Mouse (Mus musculus) cerebellum, postnatal 36 days (tissue): ENCODE measurements around the gene Gm6793.

Experiments
- DNase-seq, 2 experiments: peaks; one replicate each; pipeline ENCODE4 v3.0.0; 2021 to 2022; ENCODE audit warnings: mixed read lengths in 2 of 2

Gm6793 gene

DNA sequence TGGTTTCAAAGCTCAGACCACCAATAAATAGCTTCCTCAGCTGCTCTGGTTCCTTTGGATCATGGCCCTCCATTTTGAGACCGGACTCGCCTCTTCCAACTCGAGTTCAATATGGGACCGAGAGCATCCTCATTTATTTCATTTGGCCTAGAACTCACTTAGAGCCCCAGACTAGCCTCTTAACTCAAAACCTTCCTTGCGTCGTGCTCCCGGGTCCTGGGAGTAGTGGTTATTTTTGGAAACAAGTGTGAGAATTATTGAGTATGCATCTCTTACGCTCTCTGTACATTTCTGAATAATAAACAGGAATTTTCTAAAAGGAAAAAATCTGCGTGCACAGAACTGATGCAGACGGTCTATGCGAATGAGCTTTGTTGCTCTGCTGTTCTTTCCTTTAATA is at the start of gene Gm6793:
Gm6793 (minus strand) TSS at position 101 of the 400 bp plus-strand sequence.
- no peak for DNase-seq

GRCm38 (mm10) chr8:112061372-112061771 is 46.5 kb upstream of the Gm6793 start:
- peak in 1 of 2 experiments; percentile 43 for DNase-seq

DNA sequence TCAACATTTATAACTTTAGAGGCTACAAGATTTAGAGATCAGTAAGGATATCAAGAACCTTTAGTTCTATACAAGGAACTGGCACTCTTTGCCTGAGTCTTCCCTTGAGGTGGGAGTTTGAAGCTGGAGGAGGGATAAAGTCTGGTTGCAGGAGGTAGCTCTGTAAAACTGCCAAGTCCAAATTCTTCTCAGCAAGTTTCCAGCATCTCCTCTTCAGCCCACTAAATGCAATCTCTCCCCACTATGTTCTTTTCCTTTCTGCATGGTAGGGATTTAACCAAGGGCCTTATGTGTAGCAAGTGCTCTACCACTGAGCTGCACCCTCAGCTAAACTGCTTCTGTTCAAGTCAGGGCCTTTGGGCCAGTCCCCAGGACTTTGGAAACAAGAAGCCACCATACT is 39.6 kb upstream of the Gm6793 start:
- no peak for DNase-seq

DNA sequence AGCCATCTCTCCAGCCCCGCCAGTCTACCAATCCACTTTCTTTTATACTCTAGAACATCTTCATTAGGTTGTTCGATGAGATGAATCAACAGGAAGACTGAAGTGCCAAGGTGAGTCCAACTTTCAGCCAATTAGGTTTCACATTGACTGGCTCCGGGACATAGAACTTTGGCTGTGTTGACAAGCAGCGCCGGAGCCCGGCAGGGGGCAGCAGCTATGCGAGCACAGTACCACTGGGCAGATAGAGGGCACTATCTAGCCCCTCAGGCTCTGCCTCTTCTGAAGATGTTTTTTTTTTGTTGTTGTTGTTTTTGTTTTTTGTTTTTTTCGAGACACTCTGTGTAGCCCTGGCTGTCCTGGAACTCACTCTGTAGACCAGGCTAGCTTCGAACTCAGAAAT is 36.7 kb upstream of the Gm6793 start:
- DNase-seq: no peak

GRCm38 (mm10) chr8:112049984-112050383 is 35.1 kb upstream of the Gm6793 start:
- no peak for DNase-seq

GRCm38 (mm10) chr8:112048293-112048692 is 33.5 kb upstream of the Gm6793 start:
- DNase-seq: no peak

GRCm38 (mm10) chr8:112045896-112046295 is 31.1 kb upstream of the Gm6793 start:
- peak; percentile 83 to 91 for DNase-seq

DNA sequence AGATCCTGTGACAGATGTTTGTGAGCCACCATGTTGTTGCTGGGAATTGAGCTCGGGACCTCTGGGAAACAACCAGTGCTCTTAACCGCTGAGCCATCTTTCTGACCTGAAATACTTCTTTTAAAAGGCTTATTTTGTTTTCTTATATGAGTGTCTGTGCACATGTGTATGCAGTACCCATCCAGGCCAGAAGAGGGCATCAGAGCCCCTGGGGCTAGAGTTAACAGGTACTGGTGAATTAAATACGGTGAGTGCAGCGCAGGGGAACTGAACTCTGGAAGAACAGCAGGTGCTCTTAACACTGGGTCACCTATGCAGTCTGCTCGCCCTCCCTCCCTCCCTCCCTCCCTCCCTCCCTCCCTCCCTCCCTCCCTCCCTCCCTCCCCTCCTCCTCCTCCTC is 30.3 kb upstream of the Gm6793 start:
- no peak for DNase-seq

GRCm38 (mm10) chr8:112037521-112037920 is 22.7 kb upstream of the Gm6793 start:
- DNase-seq: no peak

DNA sequence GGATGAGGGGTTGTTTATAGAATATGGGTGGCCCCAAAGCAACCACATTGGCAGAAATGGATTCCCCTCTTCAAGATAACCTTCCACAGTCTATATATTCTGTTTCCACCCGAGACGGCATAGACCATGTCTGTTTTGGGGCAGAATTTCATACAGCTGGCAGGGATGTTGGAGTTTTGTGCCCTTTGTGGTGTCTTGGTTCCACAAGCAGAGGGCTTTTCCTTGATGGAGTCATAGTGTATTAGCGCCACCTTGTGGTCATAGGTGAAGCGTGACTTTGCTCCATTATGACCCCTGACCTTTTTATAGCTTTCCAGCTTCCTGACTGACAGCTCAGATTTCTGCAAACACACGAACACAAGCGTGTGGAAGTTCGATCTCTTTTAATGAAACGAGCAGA is 19.8 kb upstream of the Gm6793 start:
- DNase-seq: peak; percentile 9 to 38

DNA sequence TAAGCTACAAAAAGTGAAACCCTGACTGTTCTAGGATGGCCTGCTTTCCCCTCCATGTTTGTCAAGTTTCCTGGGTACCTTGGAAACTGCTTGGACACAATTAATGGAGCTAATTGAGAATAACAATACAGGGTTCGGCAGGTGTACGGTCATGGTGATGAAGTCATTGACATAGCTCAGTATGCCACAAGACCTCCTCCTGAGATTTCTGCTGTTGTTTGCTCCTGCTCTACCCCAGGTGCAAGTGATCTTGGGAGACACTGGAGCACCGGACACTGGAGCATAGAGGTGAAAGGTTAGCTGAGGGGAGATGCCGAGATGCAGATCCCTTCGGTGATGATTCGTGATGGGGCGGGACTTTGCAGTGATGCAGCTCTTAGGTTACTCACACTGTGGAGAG is 18.2 kb upstream of the Gm6793 start:
- no peak for DNase-seq

- DNase-seq: no peak
Measured at GRCm38 (mm10) chr8:112030663-112031062, 15.8 kb upstream of the Gm6793 start.

DNA sequence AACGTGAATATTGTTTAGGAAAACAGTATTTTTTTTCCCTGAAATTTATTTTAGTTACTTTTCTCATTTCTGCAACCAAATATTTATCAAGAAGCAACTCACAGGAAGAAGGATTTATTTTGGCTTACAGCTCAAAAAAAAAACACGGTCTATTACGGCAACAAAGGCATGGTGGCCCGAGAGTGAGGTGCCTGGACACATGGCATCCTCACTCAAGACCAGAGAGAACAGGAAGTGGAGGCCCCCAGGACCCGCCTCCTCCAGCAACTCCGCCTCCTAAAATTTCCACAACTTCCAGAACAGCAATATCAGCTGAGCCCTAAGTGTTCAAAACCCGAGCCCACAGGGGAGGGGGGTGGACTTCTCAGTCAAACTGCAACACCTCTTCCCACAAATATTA is 14.6 kb upstream of the Gm6793 start:
- no peak for DNase-seq

- peak; percentile 43 to 45 for DNase-seq
Measured at GRCm38 (mm10) chr8:112011816-112012242, 3.0 kb downstream of the Gm6793 start.

DNA sequence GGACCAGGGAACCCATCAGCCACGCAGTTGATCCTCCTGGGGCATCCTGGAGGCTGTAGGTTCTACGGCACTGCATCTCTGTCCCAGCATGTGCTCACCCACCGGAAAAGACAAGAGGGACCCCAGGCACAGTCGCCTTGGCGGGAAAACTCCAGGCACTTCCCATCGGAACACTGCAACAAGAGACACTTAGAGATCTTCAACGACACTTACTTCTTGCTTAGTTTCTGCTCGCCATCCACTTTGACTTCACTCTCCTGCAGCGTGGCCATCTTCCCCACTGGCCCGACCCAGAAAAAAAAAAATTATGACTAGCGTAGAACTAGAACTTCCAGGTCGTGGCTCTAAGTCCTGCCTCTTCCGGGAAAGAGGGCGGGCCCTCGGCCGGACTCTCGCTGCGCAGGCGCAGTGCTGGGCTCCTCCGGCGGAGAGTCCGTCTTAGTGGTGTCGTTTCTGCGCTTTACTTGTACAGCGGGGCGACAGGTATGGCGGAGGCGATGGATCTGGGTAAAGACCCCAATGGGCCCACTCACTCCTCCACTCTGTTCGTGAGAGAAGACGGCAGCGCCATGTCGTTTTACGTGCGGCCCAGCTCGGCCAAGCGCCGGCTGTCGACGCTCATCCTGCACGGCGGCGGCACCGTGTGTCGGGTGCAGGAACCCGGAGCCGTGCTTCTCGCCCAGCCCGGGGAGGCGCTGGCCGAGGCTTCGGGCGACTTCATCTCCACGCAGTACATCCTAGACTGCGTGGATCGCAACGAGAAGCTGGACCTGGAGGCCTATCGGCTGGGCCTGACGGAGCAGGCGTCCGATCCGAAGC is 3.6 kb downstream of the Gm6793 start, which contains the start of the genes Kars and Terf2ip:
Kars (minus strand) TSS at position 327 of the 819 bp plus-strand sequence.
Terf2ip (plus strand) TSS at position 402 of the 819 bp plus-strand sequence.
- peak; percentile 90 to 94 for DNase-seq

- DNase-seq: no peak
Measured at GRCm38 (mm10) chr8:112009558-112009957, 5.3 kb downstream of the Gm6793 start.

- no peak for DNase-seq
Measured at GRCm38 (mm10) chr8:112007669-112008068, 7.2 kb downstream of the Gm6793 start.

GRCm38 (mm10) chr8:112005601-112006000 is 9.2 kb downstream of the Gm6793 start:
- no peak for DNase-seq

GRCm38 (mm10) chr8:112004754-112005153 is 10.1 kb downstream of the Gm6793 start:
- DNase-seq: no peak

- DNase-seq: no peak
Measured at GRCm38 (mm10) chr8:111992703-111993039, 22.2 kb downstream of the Gm6793 start.

GRCm38 (mm10) chr8:111992013-111992702 is 22.7 kb downstream of the Gm6793 start, which contains the start of gene Adat1:
Gene Adat1, minus strand, starts transcription at chr8:111992302.
- DNase-seq: peak; percentile 87

GRCm38 (mm10) chr8:111991278-111991677 is 23.6 kb downstream of the Gm6793 start:
- DNase-seq: no peak

DNA sequence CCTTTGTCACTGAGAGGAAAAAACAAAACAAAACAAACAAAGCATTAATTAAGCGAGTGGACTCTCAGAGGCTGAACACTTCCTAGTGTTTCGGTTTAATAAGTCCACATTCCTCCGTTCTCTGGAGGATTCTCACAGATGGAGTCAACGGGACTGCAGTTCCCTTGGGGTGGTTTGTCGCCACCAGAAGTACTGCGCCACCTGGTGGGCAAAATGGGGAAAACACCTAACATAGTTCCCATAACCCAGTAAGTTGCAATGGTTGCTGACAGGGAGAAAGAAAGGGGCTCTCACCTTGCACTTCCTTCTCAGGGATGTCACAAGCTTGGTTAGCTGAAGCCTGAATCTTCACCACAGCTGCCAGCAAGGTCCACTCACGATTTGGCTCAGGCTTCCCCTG is 24.9 kb downstream of the Gm6793 start:
- peak; percentile 84 to 87 for DNase-seq

DNA sequence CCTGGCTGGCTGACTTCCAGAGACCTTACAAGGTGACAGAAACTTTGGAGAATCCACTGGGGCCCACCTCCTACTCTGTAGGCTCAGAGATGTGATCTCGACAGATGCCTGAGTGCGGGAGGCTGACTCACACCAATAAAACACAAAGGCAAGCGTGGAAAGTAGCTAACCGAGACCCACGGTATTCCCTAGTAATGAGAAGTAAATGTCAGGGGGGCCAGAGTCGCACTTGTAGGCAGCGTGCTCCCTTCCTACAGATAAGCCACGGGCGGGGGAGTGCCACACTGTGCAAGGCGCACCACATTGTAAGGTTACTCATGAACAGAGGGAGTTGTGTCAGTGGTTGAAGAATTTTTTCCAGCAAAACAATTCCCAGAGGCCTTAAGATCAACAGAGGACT is 30.3 kb downstream of the Gm6793 start:
- no peak for DNase-seq
